Mouse (Mus musculus): ENCODE measurements around the gene Rab13. TPM values are rescaled to one million over a fixed set of nuclear protein-coding genes. Genes with fewer than 3 reads are reported as not detected.

Rab13 gene
- polyA plus RNA-seq (2015; fragmentation: Nextera tagmentation; extraction: Ambion mirVana), result 39.7 and 41.4 TPM in 2 replicates

GRCm38 (mm10) chr3:90213377-90213866, at the start of gene Rab13, which contains the start of gene Rps27:
TSS of gene Rab13 (plus strand) at chr3:90213695.
TSS of gene Rps27 (minus strand) at chr3:90213651.
- Histone ChIP-seq H3K9ac (peak within 1 kb of the TSS; percentile 91), H3K4me3 (peak within 1 kb of the TSS; percentile 86), H3K27ac (peak within 1 kb of the TSS; percentile 85; the same call in 1 of the 2 replicates), H3K4me1 (peaks cover 26% of the 10 kb centered on the region), H3K36me3 (peaks cover 42% of the 10 kb centered on the region), H3K27me3 (no peaks in the 10 kb centered on the region), H3K4me2 (replicated peaks) (peak within 1 kb of the TSS; percentile 95), H3K9me3 (no peaks in the 10 kb centered on the region)
- WGBS, result under 1% methylated on average over 42 of the region's 42 CpGs
- ATAC-seq (ENCODE audit: low FRiP score, low read depth), result peak; percentile 95

GRCm38 (mm10) chr3:90179566-90179965, 33.9 kb upstream of the Rab13 start:
- Histone ChIP-seq H3K4me3 (no peak overlapping the region), H3K4me1 (no peaks in the 10 kb centered on the region), H3K9ac (no peak overlapping the region), H3K27me3 (no peaks in the 10 kb centered on the region), H3K36me3 (no peaks in the 10 kb centered on the region), H3K27ac (no peak overlapping the region), H3K4me2 (replicated peaks) (no peak overlapping the region), H3K9me3 (no peaks in the 10 kb centered on the region)
- no peak for ATAC-seq (ENCODE audit: low FRiP score, low read depth)
- WGBS, result 75% methylated on average over 3 of the region's 3 CpGs

GRCm38 (mm10) chr3:90183581-90183980, 29.9 kb upstream of the Rab13 start:
- Histone ChIP-seq H3K9ac (no peak overlapping the region), H3K4me3 (no peak overlapping the region), H3K27ac (no peak overlapping the region), H3K4me2 (replicated peaks) (no peak overlapping the region), H3K4me1 (no peaks in the 10 kb centered on the region), H3K27me3 (no peaks in the 10 kb centered on the region), H3K36me3 (no peaks in the 10 kb centered on the region), H3K9me3 (no peaks in the 10 kb centered on the region)
- 79% methylated on average over 3 of the region's 3 CpGs for WGBS
- ATAC-seq (ENCODE audit: low FRiP score, low read depth), result no peak

- no peak for ATAC-seq (ENCODE audit: low FRiP score, low read depth)
- no peak overlapping the region for H3K4me2 ChIP-seq (replicated peaks)
- no peak overlapping the region for H3K9ac ChIP-seq
- no peaks in the 10 kb centered on the region for H3K36me3 ChIP-seq
- H3K27me3 ChIP-seq, result no peaks in the 10 kb centered on the region
- 75% methylated on average over 11 of the region's 11 CpGs for WGBS
- H3K9me3 ChIP-seq, result no peaks in the 10 kb centered on the region
- no peak overlapping the region for H3K27ac ChIP-seq
- peaks cover 4% of the 10 kb centered on the region; the same call in 1 of the 2 replicates for H3K4me1 ChIP-seq
- H3K4me3 ChIP-seq, result no peak overlapping the region
Observed at GRCm38 (mm10) chr3:90190859-90191510, 22.5 kb upstream of the Rab13 start.

GRCm38 (mm10) chr3:90194759-90195158, 18.7 kb upstream of the Rab13 start:
- Histone ChIP-seq H3K4me3 (no peak overlapping the region), H3K27me3 (no peaks in the 10 kb centered on the region), H3K4me1 (peaks cover 4% of the 10 kb centered on the region; the same call in 1 of the 2 replicates), H3K27ac (no peak overlapping the region), H3K9ac (no peak overlapping the region), H3K4me2 (replicated peaks) (no peak overlapping the region), H3K9me3 (no peaks in the 10 kb centered on the region), H3K36me3 (no peaks in the 10 kb centered on the region)
- ATAC-seq (ENCODE audit: low FRiP score, low read depth), result no peak
- WGBS, result 24% methylated on average over 4 of the region's 4 CpGs

- Histone ChIP-seq H3K27ac (no peak overlapping the region), H3K36me3 (no peaks in the 10 kb centered on the region), H3K27me3 (no peaks in the 10 kb centered on the region), H3K4me2 (replicated peaks) (no peak overlapping the region), H3K9ac (no peak overlapping the region), H3K4me1 (peaks cover 4% of the 10 kb centered on the region; the same call in 1 of the 2 replicates), H3K9me3 (no peaks in the 10 kb centered on the region), H3K4me3 (no peak overlapping the region)
- ATAC-seq (ENCODE audit: low FRiP score, low read depth), result no peak
- 70% methylated on average over 1 of the region's 1 CpGs for WGBS
Observed at GRCm38 (mm10) chr3:90195644-90196043, 17.9 kb upstream of the Rab13 start.

- peaks cover 4% of the 10 kb centered on the region; the same call in 1 of the 2 replicates for H3K4me1 ChIP-seq
- no peak overlapping the region for H3K27ac ChIP-seq
- no peak for ATAC-seq (ENCODE audit: low FRiP score, low read depth)
- H3K36me3 ChIP-seq, result no peaks in the 10 kb centered on the region
- no peak overlapping the region for H3K9ac ChIP-seq
- no peaks in the 10 kb centered on the region; the same call in 1 of the 2 replicates for H3K9me3 ChIP-seq
- H3K4me2 ChIP-seq (replicated peaks), result no peak overlapping the region
- H3K27me3 ChIP-seq, result no peaks in the 10 kb centered on the region
- H3K4me3 ChIP-seq, result no peak overlapping the region
- 69% methylated on average over 1 of the region's 1 CpGs for WGBS
Observed at GRCm38 (mm10) chr3:90197548-90197947, 15.9 kb upstream of the Rab13 start.

GRCm38 (mm10) chr3:90202884-90203283, 10.6 kb upstream of the Rab13 start:
- Histone ChIP-seq H3K4me2 (replicated peaks) (no peak overlapping the region), H3K4me1 (no peaks in the 10 kb centered on the region), H3K27me3 (no peaks in the 10 kb centered on the region), H3K4me3 (no peak overlapping the region), H3K36me3 (peaks cover 15% of the 10 kb centered on the region), H3K9me3 (no peaks in the 10 kb centered on the region; the same call in 1 of the 2 replicates), H3K9ac (no peak overlapping the region), H3K27ac (no peak overlapping the region)
- 69% methylated on average over 1 of the region's 1 CpGs for WGBS
- ATAC-seq (ENCODE audit: low FRiP score, low read depth), result no peak

- H3K36me3 ChIP-seq, result peaks cover 22% of the 10 kb centered on the region
- no peak overlapping the region for H3K27ac ChIP-seq
- H3K9me3 ChIP-seq, result no peaks in the 10 kb centered on the region; the same call in 1 of the 2 replicates
- no peak for ATAC-seq (ENCODE audit: low FRiP score, low read depth)
- H3K4me3 ChIP-seq, result no peak overlapping the region
- no peaks in the 10 kb centered on the region for H3K27me3 ChIP-seq
- no peak overlapping the region for H3K4me2 ChIP-seq (replicated peaks)
- H3K4me1 ChIP-seq, result no peaks in the 10 kb centered on the region
- H3K9ac ChIP-seq, result no peak overlapping the region
- WGBS, result 76% methylated on average over 5 of the region's 5 CpGs
Observed at GRCm38 (mm10) chr3:90203619-90204018, 9.9 kb upstream of the Rab13 start.

- ATAC-seq (ENCODE audit: low FRiP score, low read depth), result no peak
Observed at GRCm38 (mm10) chr3:90204582-90204981, 8.9 kb upstream of the Rab13 start.

GRCm38 (mm10) chr3:90208662-90209061, 4.8 kb upstream of the Rab13 start:
- Histone ChIP-seq H3K4me3 (no peak overlapping the region), H3K9ac (no peak overlapping the region), H3K27ac (no peak overlapping the region), H3K27me3 (no peaks in the 10 kb centered on the region), H3K36me3 (peaks cover 62% of the 10 kb centered on the region), H3K9me3 (no peaks in the 10 kb centered on the region), H3K4me2 (replicated peaks) (no peak overlapping the region), H3K4me1 (peaks cover 18% of the 10 kb centered on the region)
- WGBS, result 85% methylated on average over 2 of the region's 2 CpGs
- no peak for ATAC-seq (ENCODE audit: low FRiP score, low read depth)

More at GRCm38 (mm10) chr3:90204582-90204981, 8.9 kb upstream of the Rab13 start:
- H3K27ac ChIP-seq, result no peak overlapping the region
- peaks cover 32% of the 10 kb centered on the region for H3K36me3 ChIP-seq
- H3K9me3 ChIP-seq, result no peaks in the 10 kb centered on the region; the same call in 1 of the 2 replicates
- no peak overlapping the region for H3K4me2 ChIP-seq (replicated peaks)
- 92% methylated on average over 2 of the region's 2 CpGs for WGBS
- H3K4me3 ChIP-seq, result no peak overlapping the region
- no peaks in the 10 kb centered on the region for H3K27me3 ChIP-seq
- H3K4me1 ChIP-seq, result no peaks in the 10 kb centered on the region
- H3K9ac ChIP-seq, result no peak overlapping the region

- Histone ChIP-seq H3K4me1 (peaks cover 24% of the 10 kb centered on the region), H3K9me3 (no peaks in the 10 kb centered on the region), H3K9ac (no peak overlapping the region), H3K36me3 (peaks cover 62% of the 10 kb centered on the region), H3K27me3 (no peaks in the 10 kb centered on the region), H3K4me2 (replicated peaks) (no peak overlapping the region), H3K4me3 (no peak overlapping the region), H3K27ac (no peak overlapping the region)
- no peak for ATAC-seq (ENCODE audit: low FRiP score, low read depth)
- 92% methylated on average over 5 of the region's 5 CpGs for WGBS
Observed at GRCm38 (mm10) chr3:90209908-90210566, 3.5 kb upstream of the Rab13 start.
